Mouse (Mus musculus): ENCODE measurements around the gene Lrrc10b. TPM values are rescaled to one million over a fixed set of nuclear protein-coding genes. Genes with fewer than 3 reads are reported as not detected.

The Lrrc10b gene
- polyA plus RNA-seq, 1 experiment from 2014 or later: 0.89 TPM

DNA sequence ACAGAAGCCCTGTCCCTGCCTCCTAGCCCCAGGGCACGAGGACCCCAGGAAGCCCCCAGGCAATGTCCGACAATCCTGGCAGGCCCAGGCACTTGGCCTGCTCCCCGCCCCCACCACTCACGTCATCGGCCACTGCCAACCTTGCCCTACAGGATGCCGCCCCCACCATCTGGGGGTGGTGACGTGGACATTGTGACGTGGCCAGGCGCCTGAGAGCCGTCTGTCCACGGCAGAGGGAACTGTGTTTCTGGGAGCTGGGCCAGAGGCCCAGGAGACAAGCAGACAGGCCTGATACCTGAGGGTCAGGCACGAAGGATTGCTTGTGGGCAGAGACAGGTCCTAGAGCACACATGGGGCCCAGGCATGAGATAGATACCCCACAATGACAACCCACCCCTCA, 39.8 kb downstream of the Lrrc10b start:
- no peak overlapping the region for H3K27ac ChIP-seq (ENCODE audit: low read length)
- H3K4me1 ChIP-seq (ENCODE audit: insufficient read depth, low read length): peaks cover 28% of the 10 kb centered on the region
- H3K36me3 ChIP-seq (ENCODE audit: insufficient read depth, low read length): no peaks in the 10 kb centered on the region
- H3K4me2 ChIP-seq (replicated peaks; ENCODE audit: low read depth, low read length): no peak overlapping the region
- ATAC-seq (ENCODE audit: low FRiP score, low TSS enrichment): no peak
- H3K27me3 ChIP-seq (ENCODE audit: insufficient read depth, low read length): no peaks in the 10 kb centered on the region
- no peak overlapping the region for H3K4me3 ChIP-seq (ENCODE audit: low read length)
- H3K9me3 ChIP-seq (ENCODE audit: low read length): no peaks in the 10 kb centered on the region
- H3K9ac ChIP-seq (replicated peaks; ENCODE audit: low read length): no peak overlapping the region
- 73% methylated on average over 12 of the region's 12 CpGs for WGBS

DNA sequence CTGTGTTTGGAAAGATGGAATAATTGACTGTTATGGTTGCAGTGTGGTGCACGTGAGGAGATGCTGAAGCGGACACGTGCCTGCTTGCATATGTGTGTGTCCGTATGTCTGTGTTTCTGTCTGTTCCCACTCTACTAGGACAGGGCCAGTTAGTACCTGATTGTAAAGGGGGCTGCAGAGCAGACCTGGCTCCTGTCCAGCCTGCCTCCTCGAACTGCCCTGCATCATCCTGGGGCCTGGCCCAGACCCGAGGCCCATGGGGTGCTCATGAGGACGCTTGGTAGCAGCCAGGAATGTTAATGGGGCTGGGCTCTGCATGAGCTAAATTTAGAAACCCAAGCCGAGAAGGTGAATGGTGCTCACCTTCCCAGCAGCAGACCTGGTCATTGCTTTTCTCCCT, 40.4 kb downstream of the Lrrc10b start:
- Histone ChIP-seq H3K36me3 (ENCODE audit: insufficient read depth, low read length) (no peaks in the 10 kb centered on the region), H3K4me3 (ENCODE audit: low read length) (no peak overlapping the region), H3K9me3 (ENCODE audit: low read length) (no peaks in the 10 kb centered on the region), H3K27me3 (ENCODE audit: insufficient read depth, low read length) (no peaks in the 10 kb centered on the region), H3K27ac (ENCODE audit: low read length) (no peak overlapping the region), H3K9ac (replicated peaks; ENCODE audit: low read length) (no peak overlapping the region), H3K4me1 (ENCODE audit: insufficient read depth, low read length) (peaks cover 23% of the 10 kb centered on the region), H3K4me2 (replicated peaks; ENCODE audit: low read depth, low read length) (no peak overlapping the region)
- ATAC-seq (ENCODE audit: low FRiP score, low TSS enrichment): no peak
- WGBS: 52% methylated on average over 8 of the region's 8 CpGs

DNA sequence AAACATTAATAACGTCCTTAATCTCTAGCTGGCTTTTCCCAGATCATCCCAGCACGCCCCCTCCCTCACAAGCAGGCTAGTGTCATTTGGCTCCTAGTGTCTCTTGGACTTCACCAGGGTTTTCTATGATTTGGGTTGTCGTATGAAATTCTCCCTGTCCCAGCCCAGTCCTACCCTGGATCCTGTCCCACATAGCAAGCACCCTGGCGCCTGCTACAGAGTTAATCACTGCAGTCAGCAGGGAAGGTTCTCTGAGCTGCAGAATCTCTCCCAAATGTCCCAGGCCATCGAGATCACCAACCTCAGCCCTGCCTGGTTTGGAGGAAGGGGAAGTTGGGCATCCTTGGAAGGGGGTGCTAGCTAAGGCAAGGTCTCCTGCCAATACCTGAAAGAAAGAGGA, 41.8 kb downstream of the Lrrc10b start:
- H3K27me3 ChIP-seq (ENCODE audit: insufficient read depth, low read length): no peaks in the 10 kb centered on the region
- 71% methylated on average over 5 of the region's 5 CpGs for WGBS

DNA sequence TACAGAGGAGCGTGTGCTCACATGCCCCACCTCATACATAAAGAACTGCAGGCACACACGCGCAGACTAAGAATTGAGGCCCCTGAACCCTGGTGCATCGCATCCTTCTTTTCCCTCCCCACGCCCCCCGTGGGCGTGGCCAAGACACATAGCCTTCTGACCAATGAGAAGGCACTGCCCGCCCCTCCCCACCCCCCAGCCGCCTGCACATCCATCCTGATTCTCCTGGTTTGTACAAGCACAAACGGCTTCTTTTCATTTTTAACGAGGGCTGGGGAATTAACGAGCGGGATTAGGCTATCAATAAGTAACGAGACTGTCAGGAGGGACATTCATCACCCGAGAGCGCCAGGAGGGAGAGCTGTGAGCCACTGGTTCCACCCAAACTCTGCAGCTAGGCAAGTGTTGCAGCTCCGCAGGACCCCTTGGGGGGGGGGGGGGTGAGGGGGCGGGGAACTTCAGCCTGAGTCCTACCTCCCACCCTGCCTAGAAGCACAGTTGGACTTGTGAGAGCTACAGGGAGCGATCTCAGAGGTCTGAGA, 43.5 kb downstream of the Lrrc10b start:
- H3K4me2 ChIP-seq (replicated peaks; ENCODE audit: low read depth, low read length): peak overlapping the region; percentile 45
- no peak overlapping the region for H3K27ac ChIP-seq (ENCODE audit: low read length)
- H3K36me3 ChIP-seq (ENCODE audit: insufficient read depth, low read length): no peaks in the 10 kb centered on the region
- 1% methylated on average over 17 of the region's 19 CpGs for WGBS
- H3K27me3 ChIP-seq (ENCODE audit: insufficient read depth, low read length): no peaks in the 10 kb centered on the region
- peak; percentile 81 for ATAC-seq (ENCODE audit: low FRiP score, low TSS enrichment)
- H3K4me3 ChIP-seq (ENCODE audit: low read length): peak overlapping the region; percentile 26
- H3K9ac ChIP-seq (replicated peaks; ENCODE audit: low read length): no peak overlapping the region
- no peaks in the 10 kb centered on the region for H3K9me3 ChIP-seq (ENCODE audit: low read length)
- peaks cover 18% of the 10 kb centered on the region for H3K4me1 ChIP-seq (ENCODE audit: insufficient read depth, low read length)

More for the DNA sequence above, 41.8 kb downstream of the Lrrc10b start:
- no peak for ATAC-seq (ENCODE audit: low FRiP score, low TSS enrichment)
- H3K4me3 ChIP-seq (ENCODE audit: low read length): no peak overlapping the region
- no peaks in the 10 kb centered on the region for H3K36me3 ChIP-seq (ENCODE audit: insufficient read depth, low read length)
- no peak overlapping the region for H3K27ac ChIP-seq (ENCODE audit: low read length)
- H3K4me1 ChIP-seq (ENCODE audit: insufficient read depth, low read length): peaks cover 18% of the 10 kb centered on the region
- H3K9me3 ChIP-seq (ENCODE audit: low read length): no peaks in the 10 kb centered on the region
- H3K4me2 ChIP-seq (replicated peaks; ENCODE audit: low read depth, low read length): no peak overlapping the region
- no peak overlapping the region for H3K9ac ChIP-seq (replicated peaks; ENCODE audit: low read length)

Other genes starting within 250 kb of the Lrrc10b start
- 3.9 and 4.2 TPM in 2 replicates for gene Myrf, start 216.7 kb downstream of the Lrrc10b start, polyA plus RNA-seq (2015; fragmentation: Nextera tagmentation; extraction: Ambion mirVana)
- 3.2 and 4.2 TPM in 2 replicates for gene Dagla, start 152.6 kb downstream of the Lrrc10b start, polyA plus RNA-seq (2015; fragmentation: Nextera tagmentation; extraction: Ambion mirVana)
- 0.96 and 1.6 TPM in 2 replicates for gene Syt7, start 68.4 kb downstream of the Lrrc10b start, polyA plus RNA-seq (2015; fragmentation: Nextera tagmentation; extraction: Ambion mirVana)
- gene Ppp1r32, start 25.5 kb upstream of the Lrrc10b start, polyA plus RNA-seq (2015; fragmentation: Nextera tagmentation; extraction: Ambion mirVana): 0.13 TPM in 1 of 2 replicates, not detected in the other
- 47.5 and 53.0 TPM in 2 replicates for gene Cpsf7, start 67.8 kb upstream of the Lrrc10b start, polyA plus RNA-seq (2015; fragmentation: Nextera tagmentation; extraction: Ambion mirVana)
- gene Sdhaf2, start 68.7 kb upstream of the Lrrc10b start, polyA plus RNA-seq (2015; fragmentation: Nextera tagmentation; extraction: Ambion mirVana): 65.1 and 66.0 TPM in 2 replicates
- 51.9 and 53.0 TPM in 2 replicates for gene Tmem216, start 98.8 kb upstream of the Lrrc10b start, polyA plus RNA-seq (2015; fragmentation: Nextera tagmentation; extraction: Ambion mirVana)
- gene Cyb561a3, start 119.7 kb upstream of the Lrrc10b start, polyA plus RNA-seq (2015; fragmentation: Nextera tagmentation; extraction: Ambion mirVana): 20.0 and 21.6 TPM in 2 replicates
- gene Tmem138, start 119.9 kb upstream of the Lrrc10b start, polyA plus RNA-seq (2015; fragmentation: Nextera tagmentation; extraction: Ambion mirVana): 46.6 and 48.8 TPM in 2 replicates
- gene Ddb1, start 147.9 kb upstream of the Lrrc10b start, polyA plus RNA-seq (2015; fragmentation: Nextera tagmentation; extraction: Ambion mirVana): 425 and 430 TPM in 2 replicates
- gene Tkfc, start 148.2 kb upstream of the Lrrc10b start, polyA plus RNA-seq (2015; fragmentation: Nextera tagmentation; extraction: Ambion mirVana): 54.9 and 56.2 TPM in 2 replicates
- gene Vwce, start 176.7 kb upstream of the Lrrc10b start, polyA plus RNA-seq (2015; fragmentation: Nextera tagmentation; extraction: Ambion mirVana): 2.9 and 3.9 TPM in 2 replicates
- not detected in 2 replicates for gene Pga5, start 220.6 kb upstream of the Lrrc10b start, polyA plus RNA-seq (2015; fragmentation: Nextera tagmentation; extraction: Ambion mirVana)
- 36.2 and 37.6 TPM in 2 replicates for gene Vps37c, start 231.3 kb upstream of the Lrrc10b start, polyA plus RNA-seq (2015; fragmentation: Nextera tagmentation; extraction: Ambion mirVana)

Measured in kidney, embryonic 16.5 days (tissue).